Comparison of ENCODE assay signal across 14 mouse cellular contexts in the genomic region with DNA sequence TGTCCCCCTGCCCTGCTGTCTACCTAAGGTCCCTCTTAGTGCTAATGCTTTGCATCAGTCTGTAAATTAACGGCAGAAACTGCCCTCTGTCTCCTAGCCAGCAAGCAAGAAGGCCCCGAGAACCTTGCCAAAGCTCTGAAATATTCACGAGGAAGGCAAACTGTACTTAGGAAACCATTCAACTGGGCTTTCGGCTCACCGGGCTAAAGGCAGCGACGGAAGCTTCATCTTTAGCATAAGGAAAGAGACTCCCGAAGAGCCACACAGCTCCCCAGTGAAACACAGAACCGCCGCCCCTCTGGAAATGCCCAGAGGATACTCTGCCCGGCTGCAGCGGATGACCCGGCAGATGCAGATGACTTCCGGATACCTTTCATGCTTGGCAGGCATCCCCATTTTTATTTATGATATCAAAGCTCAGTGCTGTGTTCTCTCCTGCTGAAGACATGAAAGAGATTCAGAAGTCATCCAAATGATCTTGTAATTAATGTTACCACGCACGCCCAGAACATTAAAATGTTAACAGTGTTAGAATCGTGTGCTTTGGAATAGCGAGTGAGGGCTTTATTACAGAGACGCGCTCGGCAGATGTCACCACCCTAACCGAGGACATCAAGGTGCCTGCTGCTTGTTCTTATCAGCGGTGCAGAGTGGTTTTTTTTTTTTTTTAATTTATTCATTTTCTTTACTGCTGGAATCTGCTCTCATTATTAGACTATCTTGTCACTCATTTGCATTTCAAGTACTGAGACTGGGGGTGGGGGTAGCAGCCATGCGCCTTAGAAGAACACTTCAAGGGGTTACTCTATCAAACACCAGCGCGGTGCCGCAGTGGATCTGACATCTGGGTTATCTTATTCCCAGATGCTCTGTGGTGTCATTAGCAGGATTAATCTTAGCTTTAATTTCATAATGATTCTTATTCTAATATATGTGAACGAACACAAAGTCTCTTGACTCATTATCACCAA.
DNase-seq lines count a peak whose midpoint lies in the region; ATAC-seq and TF ChIP-seq lines count a peak whose summit lies in the region.
"Had no signal": no experiment of that assay in that cellular context is flagged by ENCODE, and none has a peak within 500 bp of the region (broad histone marks: within the 10 kb centered on the region; RNA-seq: fewer than 3 reads in every experiment).

No protein-coding gene starts in this region.

- no peak for TF ChIP-seq CTCF in kidney, postnatal 0 days (IDR thresholded peaks at IDR 0.05; ENCODE audit: low read depth)
- TF ChIP-seq CTCF in heart, adult 2 months (IDR thresholded peaks at IDR 0.05): no peak

- H3K4me2 ChIP-seq in kidney, postnatal 0 days (ENCODE audit: low read length): no peak overlapping the region
- H3K4me2 ChIP-seq in midbrain, embryonic 14.5 days (ENCODE audit: low read length): peak overlapping the region; percentile 49
- H3K4me2 ChIP-seq: heart, embryonic 12.5 days had no signal

- WGBS in kidney, postnatal 0 days: 49% methylated on average over 28 of the region's 28 CpGs
- WGBS in midbrain, embryonic 14.5 days: 31% methylated on average over 28 of the region's 28 CpGs
- 56% methylated on average over 28 of the region's 28 CpGs for WGBS in heart, adult 2 months

- no peaks in the 10 kb centered on the region for H3K9me3 ChIP-seq in kidney, postnatal 0 days (replicated peaks; ENCODE audit: low read length)
- no peaks in the 10 kb centered on the region for H3K9me3 ChIP-seq in midbrain, embryonic 14.5 days (ENCODE audit: control insufficient read depth, low read length)

- no peaks in the 10 kb centered on the region for H3K27me3 ChIP-seq in kidney, postnatal 0 days (ENCODE audit: insufficient read depth, low read length)
- H3K27me3 ChIP-seq in midbrain, embryonic 14.5 days (ENCODE audit: control insufficient read depth, insufficient read depth, low read length): no peaks in the 10 kb centered on the region
- H3K27me3 ChIP-seq in heart, adult 2 months (ENCODE audit: control insufficient read depth, insufficient read depth, low read length): no peaks in the 10 kb centered on the region; the same call in 1 of the 2 replicates

- DNase-seq in cerebellum, postnatal 10 days: peak; percentile 43 to 53
- DNase-seq in cerebellum, adult 9-11 months: no peak
- DNase-seq in kidney, postnatal 0 days (ENCODE audit: low spot score): peak; percentile 7
- DNase-seq in kidney, postnatal 10 days: no peak
- DNase-seq in midbrain, embryonic 14.5 days: peak; percentile 74
- DNase-seq in retina, embryonic 14.5 days (ENCODE audit: low spot score): peak; percentile 42
- no peak for DNase-seq in heart, adult 2 months
- DNase-seq in adrenal gland, adult 18-20 months (ENCODE audit: low spot score in 2 of 2): no peak
- DNase-seq: gastrocnemius, adult 2 months; kidney, adult 9 months; thymus, adult 2 months had no signal

- H3K27ac ChIP-seq in kidney, postnatal 0 days: no peak overlapping the region
- peak overlapping the region; percentile 60 for H3K27ac ChIP-seq in midbrain, embryonic 14.5 days (replicated peaks; ENCODE audit: low read depth, low read length)
- H3K27ac ChIP-seq in heart, adult 2 months: no peak overlapping the region
- H3K27ac ChIP-seq: gastrocnemius, adult 2 months had no signal

- no peak for TF ChIP-seq POLR2A in heart, adult 2 months (IDR thresholded peaks at IDR 0.05; ENCODE audit: insufficient read depth, low read depth, low read length)

- no peaks in the 10 kb centered on the region for H3K79me2 ChIP-seq in heart, adult 2 months (replicated peaks; ENCODE audit: control insufficient read depth, insufficient read depth, low read length)

- no peak for TF ChIP-seq EP300 in heart, adult 2 months (IDR thresholded peaks at IDR 0.05; ENCODE audit: insufficient read depth, low read depth, low read length)

- intact Hi-C loops in heart, adult 2 months (cut with DNase I): no loop called here

- no peak overlapping the region for H3K4me3 ChIP-seq in kidney, postnatal 0 days (replicated peaks; ENCODE audit: low read depth, low read length)
- H3K4me3 ChIP-seq in midbrain, embryonic 14.5 days (replicated peaks; ENCODE audit: low read depth, low read length): peak overlapping the region; percentile 11; the same call in 1 of the 2 replicates
- H3K4me3 ChIP-seq in heart, adult 2 months: no peak overlapping the region
- H3K4me3 ChIP-seq: gastrocnemius, adult 2 months; heart, embryonic 12.5 days had no signal

- H3K9ac ChIP-seq in kidney, postnatal 0 days (ENCODE audit: low read depth, low read length): no peak overlapping the region
- peak overlapping the region; percentile 9; the same call in 1 of the 2 replicates for H3K9ac ChIP-seq in midbrain, embryonic 14.5 days (replicated peaks; ENCODE audit: low read length)
- H3K9ac ChIP-seq in heart, adult 2 months (ENCODE audit: low read depth, low read length): no peak overlapping the region
- H3K9ac ChIP-seq: heart, embryonic 12.5 days had no signal

- ATAC-seq in kidney, postnatal 0 days (replicated peaks; ENCODE audit: low FRiP score, low read depth): no peak
- ATAC-seq in midbrain, embryonic 14.5 days (ENCODE audit: low FRiP score, low TSS enrichment): peak; percentile 53; the same call in 1 of the 2 replicates
- ATAC-seq: activated CD4-positive, CD25-positive, alpha-beta regulatory T cell, adult 4 months; lung, postnatal 0 days had no signal

- H3K4me1 ChIP-seq in kidney, postnatal 0 days (replicated peaks; ENCODE audit: insufficient read depth, low read length): 0 out of 2 replicates have a peak, but pooled peaks cover 7% of the 10 kb centered on the region
- peaks cover 19% of the 10 kb centered on the region for H3K4me1 ChIP-seq in midbrain, embryonic 14.5 days (ENCODE audit: control insufficient read depth, insufficient read depth, low read length)
- H3K4me1 ChIP-seq in heart, adult 2 months (ENCODE audit: control insufficient read depth, insufficient read depth, low read length): no peaks in the 10 kb centered on the region
- H3K4me1 ChIP-seq: heart, embryonic 12.5 days had no signal

- H3K36me3 ChIP-seq in kidney, postnatal 0 days (ENCODE audit: insufficient read depth, low read length): no peaks in the 10 kb centered on the region
- H3K36me3 ChIP-seq in midbrain, embryonic 14.5 days (ENCODE audit: control insufficient read depth, insufficient read depth, low read length): no peaks in the 10 kb centered on the region
- no peaks in the 10 kb centered on the region for H3K36me3 ChIP-seq in heart, adult 2 months (ENCODE audit: control insufficient read depth, insufficient read depth, low read length)
- H3K36me3 ChIP-seq: heart, embryonic 12.5 days had no signal

Comparison
In these comparisons a context has a peak if more than half of its experiments do, and no peak if none do; other contexts are left out.
1. DNase-seq: peak in cerebellum, postnatal 10 days (2 of 2), kidney, postnatal 0 days (single experiment), midbrain, embryonic 14.5 days (single experiment) and retina, embryonic 14.5 days (single experiment); none in cerebellum, adult 9-11 months (single experiment), kidney, postnatal 10 days (single experiment), heart, adult 2 months (0 of 2) and adrenal gland, adult 18-20 months (0 of 2).